Mouse (Mus musculus) embryonic stem cell, embryonic (primary cell): ENCODE data around the gene Grsf1.

Experiments
- CTCF ChIA-PET, 4 experiments: fragments of 300-600 bp in 2 of 4; fragments of 350-600 bp in 2 of 4; sonication (Branson Sonifier 250); formaldehyde crosslinking; loops; one replicate each; lab custom pipeline; 2022; ENCODE audit warnings: inconsistent platforms in 2 of 4; lab: Charles Lee
- POLR2A ChIA-PET, 4 experiments: fragments of 300-600 bp in 2 of 4; fragments of 350-600 bp in 2 of 4; sonication (Branson Sonifier 250); formaldehyde crosslinking; loops; one replicate each; lab custom pipeline; 2022; ENCODE audit warnings: antibody characterized with exemption in 4 of 4, inconsistent platforms in 1 of 4; lab: Charles Lee

The Grsf1 gene

DNA sequence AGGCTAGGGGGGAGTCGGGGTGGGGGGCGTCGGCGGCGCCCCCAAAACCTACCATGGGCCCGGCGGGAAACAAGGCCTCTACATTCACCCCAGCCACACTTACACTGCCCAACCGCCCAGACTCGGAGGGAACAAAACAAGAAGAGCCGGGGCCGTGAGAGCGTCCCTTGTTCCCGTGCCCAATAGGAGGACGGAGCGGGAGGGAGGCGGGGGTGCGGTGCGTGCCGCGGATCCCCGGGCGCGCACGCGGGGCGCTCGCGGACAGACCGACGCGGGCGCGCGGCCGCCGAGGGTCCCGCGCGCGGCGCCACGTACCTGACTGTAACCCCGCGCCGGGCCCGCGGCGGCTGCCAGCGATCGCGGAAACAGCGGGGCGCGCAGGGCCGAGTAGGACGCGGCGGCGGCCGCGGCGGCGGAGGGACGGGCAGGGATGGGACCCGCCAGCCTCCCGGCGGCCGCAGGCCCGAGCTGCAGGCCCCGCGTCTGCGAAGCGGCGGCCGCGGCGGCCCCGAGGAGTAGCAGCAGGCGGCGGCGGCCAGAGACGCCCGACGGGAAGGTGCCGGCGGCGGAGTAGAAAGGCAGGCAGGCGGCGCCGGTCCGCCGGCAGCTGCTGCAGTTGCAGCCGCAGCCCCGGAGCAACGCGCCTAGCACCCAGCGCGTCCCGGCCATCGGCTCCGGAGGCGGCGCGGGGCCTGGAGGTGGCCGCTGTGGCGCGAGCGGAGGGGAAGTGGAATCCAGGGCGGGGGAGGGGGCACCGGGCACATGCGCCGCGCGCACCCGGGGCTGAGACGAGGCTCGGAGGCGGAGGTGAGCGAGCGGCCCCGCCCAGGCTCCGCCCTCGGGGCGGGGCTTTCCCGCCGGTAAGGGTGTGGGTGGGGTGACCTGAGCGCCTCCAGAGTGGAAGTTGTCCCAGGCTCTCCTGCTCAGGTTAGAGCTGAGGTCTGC, at the start of gene Grsf1:
Grsf1 (minus strand) TSS at position 729 of the 945 bp plus-strand sequence.
- ChIA-PET CTCF (interaction anchor here in 1 of 4 experiments (0.6 kb wide), 1 partner anchor 75 kb away, joined by 6 read pairs; no protein-coding TSS in a partner anchor), POLR2A (interaction anchor here in 3 of 4 experiments (0.5 to 20.7 kb wide), 31 partner anchors 9 to 130 kb away, joined by 3 to 252 read pairs (median 3); partner anchors contain the start of genes Dck (in 2 of the 3), Utp3 (in 2 of the 3) and Mob1b (in 1 of the 3))

DNA sequence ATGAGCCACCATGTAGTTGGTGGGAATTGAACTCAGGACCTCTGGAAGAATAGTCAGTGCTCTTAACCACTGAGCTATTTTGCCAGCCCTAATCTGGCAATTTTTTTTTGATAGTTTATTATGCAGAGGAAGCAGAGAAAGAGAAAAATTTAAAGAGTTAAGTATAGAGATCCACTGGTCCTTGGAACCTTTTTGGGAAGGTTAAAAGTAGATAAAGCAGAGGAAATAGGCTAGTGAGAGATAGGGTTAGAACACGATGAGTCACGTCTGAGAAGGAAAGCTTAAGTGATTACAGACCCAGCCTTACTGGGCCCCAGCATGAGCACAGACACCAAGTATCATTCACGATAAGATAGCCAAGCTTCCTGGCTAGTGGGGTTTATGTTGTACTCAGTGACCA, 48.1 kb upstream of the Grsf1 start:
- CTCF ChIA-PET = no interaction called here
- POLR2A ChIA-PET = interaction anchor here in 3 of 4 experiments (0.6 to 2.6 kb wide), 9 partner anchors 8 to 161 kb away, joined by 3 to 7 read pairs (median 4); partner anchors contain the start of genes Dck (in 2 of the 3) and Grsf1 (in 1 of the 3)

DNA sequence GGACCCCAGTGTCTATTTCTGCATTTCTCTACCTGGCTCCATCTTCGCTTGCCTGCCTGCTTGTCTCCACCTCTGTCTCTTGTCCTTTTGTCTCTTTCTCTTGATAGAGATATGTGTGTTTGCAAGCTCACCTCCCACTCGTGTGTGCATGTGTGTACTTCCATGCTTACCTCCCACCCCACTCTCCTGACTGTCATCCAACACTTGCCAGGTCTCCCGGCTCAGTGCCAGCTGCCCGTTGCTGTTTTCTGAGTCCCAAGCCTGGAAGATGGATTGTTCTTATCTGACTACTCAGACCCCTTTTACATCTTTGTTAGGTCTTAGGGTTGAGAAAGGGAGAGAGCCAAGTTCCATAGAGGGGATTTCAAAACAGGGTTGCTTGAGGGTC, 46.2 kb upstream of the Grsf1 start:
- CTCF ChIA-PET = no interaction called here
- POLR2A ChIA-PET = interaction anchor here in 3 of 4 experiments (0.6 to 2.8 kb wide), 4 partner anchors 12 to 37 kb away, joined by 3 to 11 read pairs (median 6); no protein-coding TSS in a partner anchor

DNA sequence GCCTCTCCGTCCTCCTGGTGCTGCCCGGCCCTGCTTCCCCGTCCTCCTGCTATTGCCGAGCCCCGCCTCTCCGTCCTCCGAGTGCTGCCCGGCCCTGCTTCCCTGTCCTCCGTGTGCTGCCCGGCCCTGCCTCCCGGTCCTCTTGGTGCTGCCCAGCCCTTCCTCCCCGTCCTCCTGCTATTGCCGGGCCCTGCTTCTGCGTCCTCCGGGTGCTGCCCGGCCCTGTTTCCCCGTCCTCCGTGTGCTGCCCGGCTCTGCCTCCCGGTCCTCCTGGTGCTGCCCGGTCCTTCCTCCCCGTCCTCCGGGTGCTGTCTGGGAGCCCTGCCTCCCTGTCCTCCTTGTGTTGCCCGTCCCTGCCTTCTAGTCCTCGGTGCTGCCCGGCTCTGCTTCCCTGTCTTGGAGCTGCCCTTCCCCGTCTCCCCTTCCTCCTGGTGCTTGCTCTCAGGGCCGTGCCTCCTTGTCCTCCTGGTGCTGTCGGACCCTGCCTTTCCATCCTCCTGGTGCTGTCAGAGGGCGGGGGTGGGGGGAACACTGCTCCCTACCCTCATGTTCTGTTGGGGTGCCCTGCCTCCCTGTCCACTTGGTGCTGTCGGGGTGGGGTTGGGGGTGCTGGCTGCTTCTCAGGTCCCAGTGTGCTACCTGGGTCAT, 45.7 kb upstream of the Grsf1 start:
- POLR2A ChIA-PET = interaction anchor here in 3 of 4 experiments (0.6 to 3.0 kb wide), 19 partner anchors 8 to 156 kb away, joined by 3 to 55 read pairs (median 11); partner anchors contain the start of genes Dck (in 2 of the 3) and Rufy3 (in 1 of the 3)
- CTCF ChIA-PET = no interaction called here

DNA sequence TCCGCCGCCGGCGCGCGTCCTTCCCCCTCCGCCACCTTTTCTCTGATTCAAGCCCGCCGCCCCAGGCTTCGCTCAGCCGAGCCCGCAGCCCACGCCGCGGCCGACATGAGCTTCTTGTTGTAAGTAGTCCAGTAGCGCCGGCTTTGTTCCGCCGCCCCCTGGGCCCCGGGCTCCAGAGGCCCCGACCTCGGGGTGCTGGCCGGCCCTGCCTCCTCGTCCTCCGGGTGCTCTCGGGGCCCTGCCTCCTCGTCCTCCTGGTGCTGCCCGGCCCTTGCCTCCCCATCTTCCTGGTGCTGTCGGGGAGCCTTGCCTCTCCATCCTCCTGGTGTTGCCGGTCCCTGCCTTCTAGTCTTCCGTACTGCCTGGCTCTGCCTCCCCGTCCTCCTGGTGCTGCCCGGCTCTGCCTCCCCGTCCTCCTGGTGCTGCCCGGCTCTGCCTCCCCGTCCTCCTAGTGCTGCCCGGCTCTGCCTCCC, 45.1 kb upstream of the Grsf1 start:
- POLR2A ChIA-PET = interaction anchor here (0.5 to 3.0 kb wide), 64 partner anchors 8 to 1646 kb away, joined by 3 to 55 read pairs (median 4); partner anchors contain the start of genes Dck (in 3 of the 4), Gm9958 (in 1 of the 4), Grsf1 (in 1 of the 4) and Rufy3 (in 1 of the 4)
- CTCF ChIA-PET = interaction anchor here in 1 of 4 experiments (0.7 to 1.3 kb wide), 3 partner anchors 15 to 44 kb away, joined by 3 to 4 read pairs (median 3); partner anchors contain the start of gene Dck

DNA sequence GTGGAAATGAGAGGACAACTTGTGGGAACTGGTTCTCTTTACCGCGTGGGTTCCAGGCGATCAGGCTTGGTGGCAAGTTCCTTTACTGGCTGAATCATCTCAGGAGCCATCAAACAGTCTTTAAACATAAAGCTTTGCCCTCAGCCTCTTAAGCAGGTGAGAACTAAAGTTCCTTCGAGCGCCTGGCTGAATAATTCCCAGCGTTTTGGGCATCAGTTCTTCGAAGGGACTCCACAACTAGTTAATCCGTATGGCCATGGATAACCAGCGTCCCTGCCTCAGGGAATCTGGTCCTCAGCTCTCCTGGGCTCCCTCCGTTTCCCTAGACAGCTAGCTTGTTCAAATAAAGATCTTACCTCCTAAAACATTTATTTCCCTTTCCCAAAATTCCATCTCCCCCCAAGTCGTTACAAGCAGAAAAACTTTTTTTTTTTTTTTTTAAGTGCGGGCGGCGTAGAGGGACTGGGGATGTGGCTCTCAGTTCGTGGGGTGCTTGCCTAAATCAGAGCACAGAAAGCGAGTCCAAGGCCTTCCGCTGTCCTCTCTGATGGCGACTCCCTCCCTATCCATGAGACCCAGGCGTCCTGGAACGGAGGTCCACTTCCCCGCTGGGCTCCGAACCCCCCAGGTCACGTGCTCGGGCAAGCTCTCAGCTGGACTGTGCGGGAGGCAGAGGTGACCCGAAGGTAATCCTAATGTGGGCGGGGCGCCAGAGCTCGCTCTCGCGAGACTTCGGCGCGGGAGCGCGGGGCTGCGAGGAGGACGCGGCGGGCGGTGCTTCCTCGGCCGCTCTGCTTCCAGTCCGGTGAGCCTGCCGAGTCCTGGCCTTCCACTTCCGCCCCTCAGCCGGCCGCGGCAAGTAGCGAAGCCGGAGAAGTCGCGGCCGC, 44.4 kb upstream of the Grsf1 start, which contains the start of gene Mob1b:
Mob1b (plus strand) TSS at position 740 of the 887 bp plus-strand sequence.
- CTCF ChIA-PET = interaction anchor here in 2 of 4 experiments (0.7 to 1.3 kb wide), 5 partner anchors 16 to 1321 kb away, joined by 3 to 4 read pairs (median 3); partner anchors contain the start of gene Dck (in 1 of the 2)

DNA sequence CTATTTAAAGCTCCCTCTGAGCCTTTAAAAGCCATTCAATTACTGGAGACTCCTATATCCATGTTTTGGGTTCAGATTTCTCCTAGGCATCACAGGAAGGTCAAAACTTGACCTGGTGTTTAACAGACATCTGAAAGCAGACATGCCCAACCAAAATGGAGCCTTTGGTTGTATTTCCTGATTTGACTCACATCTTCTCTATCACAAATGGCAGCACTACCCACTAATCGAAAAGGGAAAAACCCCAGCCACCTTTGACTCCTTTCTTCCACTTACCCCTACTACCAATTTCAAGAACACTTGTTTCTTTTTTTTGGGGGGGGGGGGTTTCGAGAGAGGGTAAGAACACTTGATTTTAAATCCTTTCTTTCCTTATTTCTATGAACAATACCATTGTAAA, 41.0 kb upstream of the Grsf1 start:
- ChIA-PET CTCF (interaction anchor here in 1 of 4 experiments (0.7 kb wide), 1 partner anchor 17 kb away, joined by 3 read pairs; no protein-coding TSS in a partner anchor), POLR2A (interaction anchor here in 2 of 4 experiments (0.6 to 1.9 kb wide), 3 partner anchors 8 to 48 kb away, joined by 3 to 6 read pairs (median 3); partner anchors contain the start of gene Dck (in 1 of the 2))

More for the DNA sequence above, 44.4 kb upstream of the Grsf1 start, which contains the start of gene Mob1b:
- POLR2A ChIA-PET = interaction anchor here (0.5 to 3.0 kb wide), 79 partner anchors 9 to 1647 kb away, joined by 3 to 55 read pairs (median 4); partner anchors contain the start of genes Dck (in 3 of the 4), Gm9958 (in 1 of the 4), Grsf1 (in 1 of the 4) and Rufy3 (in 1 of the 4)

DNA sequence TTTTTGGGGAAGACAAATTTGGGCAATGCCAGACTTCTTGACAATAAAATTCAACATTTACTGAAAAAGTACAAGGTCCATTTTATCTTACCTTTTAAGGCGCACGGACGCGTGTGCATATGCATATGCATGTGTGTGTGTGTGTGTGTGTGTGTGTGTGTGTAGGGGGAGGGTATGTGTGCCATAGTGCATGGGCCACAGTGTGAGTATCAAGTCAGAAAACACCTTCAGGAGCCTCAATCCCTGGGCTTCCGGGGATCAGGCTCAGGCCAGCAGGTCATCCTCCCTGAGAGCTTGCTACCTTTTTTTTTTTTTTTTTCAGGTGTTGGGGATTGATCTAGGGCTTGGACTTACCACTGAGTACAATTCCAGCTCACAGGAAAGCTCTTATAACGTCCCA, 36.4 kb upstream of the Grsf1 start:
- ChIA-PET CTCF (interaction anchor here in 2 of 4 experiments (1.1 to 1.3 kb wide), 2 partner anchors 23 kb away, joined by 4 to 5 read pairs; no protein-coding TSS in a partner anchor), POLR2A (interaction anchor here in 3 of 4 experiments (0.6 to 2.4 kb wide), 7 partner anchors 8 to 158 kb away, joined by 3 to 17 read pairs (median 4); partner anchors contain the start of genes Mob1b (in 2 of the 3) and Utp3 (in 1 of the 3))

DNA sequence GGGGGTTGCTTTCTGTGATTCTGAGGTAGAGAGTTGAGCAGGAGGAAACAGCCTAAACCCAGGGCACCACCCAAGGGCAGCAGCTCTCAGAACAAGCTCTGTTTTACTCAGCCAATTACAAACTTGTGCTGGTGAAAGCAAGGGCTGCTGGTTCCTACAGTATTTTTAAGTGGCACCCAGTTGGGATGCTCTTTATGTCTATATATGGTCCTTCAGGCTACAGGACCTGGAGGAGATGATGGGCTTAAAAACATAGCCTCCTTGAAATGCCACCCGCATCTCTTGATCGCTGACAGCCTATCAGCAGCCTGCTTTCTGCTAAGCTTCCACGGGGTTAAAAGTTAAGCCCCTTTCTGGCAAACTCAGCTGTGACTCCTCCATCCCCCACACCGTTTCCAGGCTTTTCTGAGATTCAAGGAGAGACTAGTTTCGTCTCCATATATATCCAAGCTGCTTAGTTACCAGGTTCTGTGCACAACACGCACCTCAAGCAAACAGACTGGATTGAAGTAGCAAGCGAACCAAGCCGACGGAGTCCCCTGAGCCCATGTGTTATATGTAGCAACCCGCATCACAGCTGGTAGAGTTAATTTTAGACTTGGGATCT, 35.8 kb upstream of the Grsf1 start:
- POLR2A ChIA-PET = interaction anchor here in 3 of 4 experiments (0.6 to 2.4 kb wide), 14 partner anchors 8 to 158 kb away, joined by 3 to 17 read pairs (median 3); partner anchors contain the start of genes Mob1b (in 3 of the 3), Dck (in 2 of the 3), Utp3 (in 2 of the 3) and Grsf1 (in 1 of the 3)
- CTCF ChIA-PET = interaction anchor here in 2 of 4 experiments (1.1 to 1.3 kb wide), 2 partner anchors 22 kb away, joined by 4 to 5 read pairs; no protein-coding TSS in a partner anchor

DNA sequence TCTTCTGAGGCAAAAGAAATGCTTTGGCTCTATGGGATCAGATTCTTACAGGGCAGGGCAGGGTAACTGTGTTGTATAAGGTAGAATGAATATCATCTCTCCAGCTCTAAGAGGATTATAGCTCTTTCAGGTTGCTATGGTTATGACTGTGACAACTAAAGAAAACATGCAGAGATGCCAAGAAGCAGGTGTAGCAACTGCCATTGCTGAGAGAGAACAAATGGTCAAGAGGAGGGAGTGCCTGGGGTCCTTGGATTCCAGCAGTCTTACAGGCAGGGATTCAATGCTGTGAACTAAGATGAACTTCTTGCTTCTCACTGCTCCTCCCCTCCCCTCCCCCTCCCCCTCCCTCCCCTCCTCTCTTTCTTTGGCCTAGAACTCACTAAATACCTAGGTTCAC, 35.2 kb upstream of the Grsf1 start:
- CTCF ChIA-PET = interaction anchor here in 1 of 4 experiments (1.3 kb wide), 1 partner anchor 22 kb away, joined by 4 read pairs; no protein-coding TSS in a partner anchor
- POLR2A ChIA-PET = interaction anchor here in 3 of 4 experiments (0.6 to 2.4 kb wide), 10 partner anchors 9 to 157 kb away, joined by 3 to 17 read pairs (median 3); partner anchors contain the start of genes Mob1b (in 3 of the 3), Dck (in 2 of the 3), Grsf1 (in 1 of the 3) and Utp3 (in 1 of the 3)

DNA sequence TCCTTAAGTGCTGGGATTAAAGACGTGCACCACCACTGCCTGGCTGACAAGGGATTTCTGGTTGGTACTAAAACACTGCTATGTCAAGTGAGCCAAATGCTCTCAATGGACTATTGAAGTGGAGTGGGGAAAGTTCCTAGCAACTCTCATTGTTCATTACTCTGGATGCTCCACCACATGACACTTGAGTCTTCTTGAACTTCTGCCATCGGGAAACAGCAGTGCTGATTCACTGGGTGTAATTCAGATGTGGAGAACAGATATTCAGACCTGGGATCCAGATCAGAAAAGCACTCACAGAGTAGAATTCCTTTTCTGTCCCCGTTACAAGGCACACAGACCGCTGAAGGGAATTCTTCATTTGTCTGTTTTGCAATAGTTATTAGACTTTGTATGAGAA, 27.6 kb upstream of the Grsf1 start:
- ChIA-PET POLR2A (interaction anchor here in 1 of 4 experiments (5.7 kb wide), 1 partner anchor 17 kb away, joined by 20 read pairs; the partner anchor contains the start of gene Mob1b), CTCF (no interaction called here)

DNA sequence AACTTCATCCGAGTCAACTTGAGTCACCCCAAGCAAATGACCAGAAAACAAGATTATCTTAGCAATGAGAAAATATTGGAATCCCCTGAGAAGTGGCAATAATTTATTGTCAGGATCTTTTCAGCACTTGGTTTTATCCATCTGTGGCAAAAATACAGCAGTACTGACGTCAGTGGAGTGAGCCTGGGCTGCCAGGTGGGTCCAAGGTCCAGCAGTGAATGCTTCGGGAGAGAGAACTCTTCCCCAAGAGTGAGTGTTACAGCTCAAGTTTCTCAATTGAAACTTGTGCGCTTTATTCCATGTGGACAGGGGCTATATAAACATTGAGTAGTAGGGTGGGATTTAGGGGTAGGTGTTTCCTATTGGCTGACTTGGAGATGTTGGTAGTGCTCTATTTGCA, 26.1 kb upstream of the Grsf1 start:
- POLR2A ChIA-PET = interaction anchor here in 3 of 4 experiments (0.7 to 5.7 kb wide), 6 partner anchors 10 to 39 kb away, joined by 3 to 20 read pairs (median 4); partner anchors contain the start of gene Mob1b (in 3 of the 3)
- CTCF ChIA-PET = interaction anchor here in 1 of 4 experiments (0.7 kb wide), 1 partner anchor 226 kb away, joined by 3 read pairs; no protein-coding TSS in a partner anchor

DNA sequence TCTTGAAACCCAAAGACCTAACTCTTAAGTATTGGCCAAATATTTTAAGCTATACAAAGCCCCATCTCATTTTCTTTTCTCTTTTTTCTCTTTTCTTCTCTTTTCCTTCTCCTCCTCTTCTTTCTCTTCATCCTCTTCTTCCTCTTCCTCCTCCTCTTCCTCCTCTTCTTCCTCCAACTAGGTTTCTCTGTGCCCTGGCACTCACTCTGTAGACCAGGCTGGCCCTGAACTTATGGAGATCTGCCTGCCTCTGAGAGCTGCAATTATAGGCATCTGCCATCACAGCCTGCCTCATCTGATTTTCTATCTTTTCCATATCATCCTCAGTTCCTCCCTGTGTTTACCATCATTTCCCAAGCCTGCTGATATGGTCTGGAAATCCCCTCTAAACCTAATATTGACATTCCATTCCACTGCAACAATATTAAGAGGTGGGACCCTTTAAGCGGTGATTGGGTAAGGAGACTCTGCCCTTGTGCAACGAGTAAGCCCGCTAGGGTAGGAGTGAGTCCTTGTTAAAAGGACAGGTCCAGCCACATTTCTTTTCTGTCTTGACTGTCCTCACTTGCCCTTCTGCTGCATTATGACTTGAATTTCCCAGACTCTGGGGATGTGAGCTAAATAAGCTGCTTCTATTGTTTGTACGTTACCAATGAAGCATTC, 23.4 kb upstream of the Grsf1 start:
- CTCF ChIA-PET = interaction anchor here in 2 of 4 experiments (0.6 to 0.8 kb wide), 2 partner anchors 9 to 57 kb away, joined by 3 read pairs; no protein-coding TSS in a partner anchor
- POLR2A ChIA-PET = interaction anchor here in 1 of 4 experiments (5.7 kb wide), 1 partner anchor 21 kb away, joined by 20 read pairs; the partner anchor contains the start of gene Mob1b

DNA sequence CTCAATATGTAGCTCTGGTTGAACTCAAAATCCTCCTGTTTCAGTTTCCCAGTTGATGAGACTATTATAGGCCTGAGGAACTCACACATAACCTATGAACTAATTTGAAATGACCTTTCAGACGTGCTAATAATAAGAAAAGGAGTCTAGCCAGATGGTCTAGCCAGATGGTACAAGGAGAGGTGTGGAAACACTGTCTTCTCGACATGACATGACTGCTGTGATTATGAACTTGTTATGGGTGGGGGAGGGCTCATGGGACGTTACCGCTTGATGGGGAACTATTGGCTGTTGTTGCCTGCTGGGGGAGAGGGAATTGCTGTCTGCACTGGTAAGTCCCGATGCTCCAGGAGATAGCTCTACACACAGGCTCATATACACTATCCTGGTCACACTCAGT, 21.3 kb upstream of the Grsf1 start:
- CTCF ChIA-PET = no interaction called here
- POLR2A ChIA-PET = interaction anchor here in 2 of 4 experiments (0.6 to 1.6 kb wide), 2 partner anchors 23 kb away, joined by 3 to 4 read pairs; partner anchors contain the start of gene Mob1b (in 2 of the 2)
